Mouse (Mus musculus): Measurements from ENCODE around the gene Edn3. TPM values are rescaled to one million over a fixed set of nuclear protein-coding genes. Genes with fewer than 3 reads are reported as not detected.

The Edn3 gene
- polyA plus RNA-seq, 1 experiment from 2014 or later: 4.7 TPM

GRCm38 (mm10) chr2:174761452-174762101 is 1.2 kb downstream of the Edn3 start:
- no peaks in the 10 kb centered on the region for H3K9me3 ChIP-seq (replicated peaks)
- no peak overlapping the region for H3K9ac ChIP-seq (replicated peaks)
- H3K36me3 ChIP-seq: no peaks in the 10 kb centered on the region
- peaks cover 7% of the 10 kb centered on the region for H3K4me1 ChIP-seq
- no peak for ATAC-seq (ENCODE audit: low FRiP score)
- H3K4me2 ChIP-seq: peak overlapping the region; percentile 77
- no peak overlapping the region; the same call in 1 of the 2 replicates for H3K4me3 ChIP-seq (replicated peaks)
- WGBS: 60% methylated on average over 6 of the region's 6 CpGs
- peaks cover 17% of the 10 kb centered on the region for H3K27me3 ChIP-seq (replicated peaks)
- H3K27ac ChIP-seq (replicated peaks): no peak overlapping the region

- WGBS: 94% methylated on average over 2 of the region's 2 CpGs
- ATAC-seq (ENCODE audit: low FRiP score): no peak
- H3K4me3 ChIP-seq (replicated peaks): no peak overlapping the region
- H3K36me3 ChIP-seq: no peaks in the 10 kb centered on the region
- H3K9me3 ChIP-seq (replicated peaks): no peaks in the 10 kb centered on the region
- H3K4me2 ChIP-seq: no peak overlapping the region
- no peak overlapping the region for H3K27ac ChIP-seq (replicated peaks)
- H3K9ac ChIP-seq (replicated peaks): no peak overlapping the region
- H3K27me3 ChIP-seq (replicated peaks): peaks cover 17% of the 10 kb centered on the region
- H3K4me1 ChIP-seq: peaks cover 7% of the 10 kb centered on the region
Observed at GRCm38 (mm10) chr2:174762310-174762709, 1.9 kb downstream of the Edn3 start.

- Histone ChIP-seq H3K27ac (replicated peaks) (no peak overlapping the region), H3K27me3 (replicated peaks) (no peaks in the 10 kb centered on the region), H3K9me3 (replicated peaks) (no peaks in the 10 kb centered on the region), H3K4me3 (replicated peaks) (no peak overlapping the region), H3K4me2 (no peak overlapping the region), H3K4me1 (no peaks in the 10 kb centered on the region), H3K36me3 (no peaks in the 10 kb centered on the region), H3K9ac (replicated peaks) (no peak overlapping the region)
- ATAC-seq (ENCODE audit: low FRiP score): no peak
- 67% methylated on average over 7 of the region's 7 CpGs for WGBS
Observed at GRCm38 (mm10) chr2:174768891-174769528, 8.6 kb downstream of the Edn3 start.

- no peaks in the 10 kb centered on the region for H3K36me3 ChIP-seq
- H3K4me1 ChIP-seq: no peaks in the 10 kb centered on the region
- ATAC-seq (ENCODE audit: low FRiP score): no peak
- H3K4me2 ChIP-seq: no peak overlapping the region
- H3K27me3 ChIP-seq (replicated peaks): no peaks in the 10 kb centered on the region
- no peaks in the 10 kb centered on the region for H3K9me3 ChIP-seq (replicated peaks)
- no peak overlapping the region for H3K4me3 ChIP-seq (replicated peaks)
- 66% methylated on average over 10 of the region's 10 CpGs for WGBS
- no peak overlapping the region for H3K9ac ChIP-seq (replicated peaks)
- no peak overlapping the region for H3K27ac ChIP-seq (replicated peaks)
Observed at GRCm38 (mm10) chr2:174774177-174775111, 14.0 kb downstream of the Edn3 start.

GRCm38 (mm10) chr2:174782016-174782415 is 21.6 kb downstream of the Edn3 start:
- no peaks in the 10 kb centered on the region for H3K9me3 ChIP-seq (replicated peaks)
- H3K27me3 ChIP-seq (replicated peaks): no peaks in the 10 kb centered on the region
- WGBS: 87% methylated on average over 4 of the region's 4 CpGs
- no peaks in the 10 kb centered on the region for H3K36me3 ChIP-seq
- ATAC-seq (ENCODE audit: low FRiP score): no peak
- no peak overlapping the region for H3K4me3 ChIP-seq (replicated peaks)
- no peak overlapping the region for H3K27ac ChIP-seq (replicated peaks)
- H3K9ac ChIP-seq (replicated peaks): no peak overlapping the region
- H3K4me1 ChIP-seq: no peaks in the 10 kb centered on the region
- no peak overlapping the region for H3K4me2 ChIP-seq

- WGBS: 65% methylated on average over 5 of the region's 5 CpGs
- H3K4me2 ChIP-seq: no peak overlapping the region
- H3K36me3 ChIP-seq: no peaks in the 10 kb centered on the region
- no peak overlapping the region for H3K9ac ChIP-seq (replicated peaks)
- ATAC-seq (ENCODE audit: low FRiP score): no peak
- no peaks in the 10 kb centered on the region for H3K27me3 ChIP-seq (replicated peaks)
- no peak overlapping the region for H3K4me3 ChIP-seq (replicated peaks)
- no peaks in the 10 kb centered on the region for H3K9me3 ChIP-seq (replicated peaks)
- no peaks in the 10 kb centered on the region for H3K4me1 ChIP-seq
- H3K27ac ChIP-seq (replicated peaks): no peak overlapping the region
Observed at GRCm38 (mm10) chr2:174782880-174783279, 22.5 kb downstream of the Edn3 start.

GRCm38 (mm10) chr2:174788830-174789229 is 28.4 kb downstream of the Edn3 start:
- no peak for ATAC-seq (ENCODE audit: low FRiP score)
- no peak overlapping the region for H3K27ac ChIP-seq (replicated peaks)
- no peaks in the 10 kb centered on the region for H3K9me3 ChIP-seq (replicated peaks)
- no peaks in the 10 kb centered on the region for H3K4me1 ChIP-seq
- no peak overlapping the region for H3K4me3 ChIP-seq (replicated peaks)
- H3K4me2 ChIP-seq: no peak overlapping the region
- no peaks in the 10 kb centered on the region for H3K36me3 ChIP-seq
- H3K9ac ChIP-seq (replicated peaks): no peak overlapping the region
- no peaks in the 10 kb centered on the region for H3K27me3 ChIP-seq (replicated peaks)

- H3K9me3 ChIP-seq (replicated peaks): no peaks in the 10 kb centered on the region
- ATAC-seq (ENCODE audit: low FRiP score): no peak
- H3K4me2 ChIP-seq: no peak overlapping the region
- no peak overlapping the region for H3K4me3 ChIP-seq (replicated peaks)
- H3K27ac ChIP-seq (replicated peaks): no peak overlapping the region
- H3K4me1 ChIP-seq: no peaks in the 10 kb centered on the region
- 76% methylated on average over 8 of the region's 8 CpGs for WGBS
- no peaks in the 10 kb centered on the region for H3K36me3 ChIP-seq
- no peaks in the 10 kb centered on the region for H3K27me3 ChIP-seq (replicated peaks)
- H3K9ac ChIP-seq (replicated peaks): no peak overlapping the region
Observed at GRCm38 (mm10) chr2:174792436-174793125, 32.2 kb downstream of the Edn3 start.

GRCm38 (mm10) chr2:174793181-174793580 is 32.8 kb downstream of the Edn3 start:
- WGBS: 77% methylated on average over 1 of the region's 1 CpGs
- Histone ChIP-seq H3K9me3 (replicated peaks) (no peaks in the 10 kb centered on the region), H3K9ac (replicated peaks) (no peak overlapping the region), H3K27me3 (replicated peaks) (no peaks in the 10 kb centered on the region), H3K4me3 (replicated peaks) (no peak overlapping the region), H3K27ac (replicated peaks) (no peak overlapping the region), H3K36me3 (no peaks in the 10 kb centered on the region), H3K4me2 (no peak overlapping the region), H3K4me1 (no peaks in the 10 kb centered on the region)
- ATAC-seq (ENCODE audit: low FRiP score): no peak

- Histone ChIP-seq H3K36me3 (no peaks in the 10 kb centered on the region), H3K4me2 (no peak overlapping the region), H3K27me3 (replicated peaks) (no peaks in the 10 kb centered on the region), H3K4me3 (replicated peaks) (no peak overlapping the region), H3K4me1 (no peaks in the 10 kb centered on the region), H3K9me3 (replicated peaks) (no peaks in the 10 kb centered on the region), H3K27ac (replicated peaks) (no peak overlapping the region), H3K9ac (replicated peaks) (no peak overlapping the region)
- no peak for ATAC-seq (ENCODE audit: low FRiP score)
- WGBS: 87% methylated on average over 2 of the region's 2 CpGs
Observed at GRCm38 (mm10) chr2:174796998-174797397, 36.6 kb downstream of the Edn3 start.

- Histone ChIP-seq H3K9me3 (replicated peaks) (no peaks in the 10 kb centered on the region), H3K36me3 (no peaks in the 10 kb centered on the region), H3K27ac (replicated peaks) (no peak overlapping the region), H3K4me3 (replicated peaks) (no peak overlapping the region), H3K27me3 (replicated peaks) (no peaks in the 10 kb centered on the region), H3K4me2 (no peak overlapping the region), H3K9ac (replicated peaks) (no peak overlapping the region), H3K4me1 (no peaks in the 10 kb centered on the region)
- ATAC-seq (ENCODE audit: low FRiP score): no peak
- 75% methylated on average over 4 of the region's 4 CpGs for WGBS
Observed at GRCm38 (mm10) chr2:174797495-174798068, 37.2 kb downstream of the Edn3 start.
